Mouse (Mus musculus) CH12.LX (cell line): ENCODE measurements around the gene Kif13a. TPM values are rescaled to one million over a fixed set of nuclear protein-coding genes. Genes with fewer than 3 reads are reported as not detected.

ENCODE experiments used
- DNase-seq: peaks from one replicate; pipeline ENCODE4 v3.0.0-alpha.2; 2013; ENCODE audit errors: extremely low read depth
- H3K27ac ChIP-seq: 2 replicates; pipeline ENCODE4 v1.5.1; 2012; ENCODE audit warnings: low read depth, mild to moderate bottlenecking, control low read depth, moderate library complexity; ENCODE audit not compliant: insufficient read depth
- H3K27me3 ChIP-seq: replicated peaks from 2 replicates; pipeline ENCODE3; 2012; ENCODE audit warnings: inconsistent platforms
- H3K36me3 ChIP-seq, 2 experiments: replicated peaks in 1 of 2; 2 replicates each; pipeline versions ENCODE3 to v1.6.1; 2012; ENCODE audit warnings: inconsistent platforms in 1 of 2, low read length in 1 of 2, mild to moderate bottlenecking in 1 of 2, mixed read lengths in 1 of 2, moderate library complexity in 1 of 2; ENCODE audit not compliant: control insufficient read depth in 1 of 2, insufficient read depth in 1 of 2
- H3K4me1 ChIP-seq, 2 experiments: 2 replicates each; pipeline ENCODE4 v1.6.1; 2012; ENCODE audit warnings: inconsistent platforms in 1 of 2, moderate library complexity in 1 of 2; ENCODE audit not compliant: insufficient read depth in 2 of 2, control insufficient read depth in 1 of 2
- H3K4me2 ChIP-seq: 2 replicates; pipeline ENCODE4 v1.6.1; 2012; ENCODE audit warnings: low read depth, mild to moderate bottlenecking, control low read depth; ENCODE audit not compliant: poor library complexity, insufficient read depth, severe bottlenecking
- H3K4me3 ChIP-seq, 3 experiments: fragments of 150-350 bp in 1 of 3; sonication (generic) in 1 of 3; replicated peaks in 1 of 3; 2 replicates each; pipeline versions ENCODE3 to v1.5.1; 2011 to 2012; ENCODE audit warnings: low read depth in 2 of 3, low read length in 2 of 3, mild to moderate bottlenecking in 2 of 3, moderate library complexity in 2 of 3, control low read depth in 1 of 3, improper control_type of control experiment in 1 of 3, inconsistent platforms in 1 of 3, mixed read lengths in 1 of 3; ENCODE audit not compliant: poor library complexity in 1 of 3
- H3K79me2 ChIP-seq: replicated peaks from 2 replicates; pipeline ENCODE4 v1.6.1; 2012; ENCODE audit warnings: mild to moderate bottlenecking, moderate library complexity; ENCODE audit not compliant: control insufficient read depth, poor library complexity, insufficient read depth, severe bottlenecking; ENCODE audit errors: extremely low read depth
- H3K9ac ChIP-seq: 2 replicates; pipeline ENCODE4 v1.6.1; 2012; ENCODE audit warnings: low read depth, mild to moderate bottlenecking, control low read depth, moderate library complexity; ENCODE audit not compliant: insufficient read depth
- H3K9me3 ChIP-seq: replicated peaks from 2 replicates; pipeline ENCODE3; 2012; ENCODE audit warnings: low read length, inconsistent platforms, mixed read lengths
- BHLHE40 ChIP-seq: IDR thresholded peaks from 2 replicates; pipeline ENCODE4 v1.6.1; 2011; ENCODE audit warnings: mild to moderate bottlenecking, low read depth, low read length, improper control_type of control experiment
- CHD1 ChIP-seq: IDR thresholded peaks from 2 replicates; pipeline ENCODE4 v1.6.1; 2012; ENCODE audit warnings: low read depth, low read length, improper control_type of control experiment, inconsistent platforms
- CHD2 ChIP-seq: IDR thresholded peaks from 2 replicates; pipeline ENCODE4 v1.6.1; 2011; ENCODE audit warnings: low read length, improper control_type of control experiment
- CTCF ChIP-seq, 2 experiments: IDR thresholded peaks in 1 of 2; conservative IDR thresholded peaks in 1 of 2; 2 replicates each; pipeline ENCODE4 v1.5.1; 2011 to 2012; ENCODE audit warnings: low read depth in 2 of 2, low read length in 2 of 2, improper control_type of control experiment in 1 of 2, inconsistent platforms in 1 of 2, mild to moderate bottlenecking in 1 of 2, moderate library complexity in 1 of 2
- EP300 ChIP-seq: IDR thresholded peaks from 2 replicates; pipeline ENCODE4 v1.6.1; 2011; ENCODE audit warnings: low read length, improper control_type of control experiment
- GABPA ChIP-seq: IDR thresholded peaks from 2 replicates; pipeline ENCODE4 v1.6.1; 2012; ENCODE audit warnings: low read depth, low read length, improper control_type of control experiment, inconsistent platforms; ENCODE audit not compliant: insufficient replicate concordance
- HCFC1 ChIP-seq: IDR thresholded peaks from 2 replicates; pipeline ENCODE4 v1.6.1; 2012; ENCODE audit warnings: low read depth, mild to moderate bottlenecking, inconsistent platforms, low read length, improper control_type of control experiment
- IRF4 ChIP-seq: IDR thresholded peaks from 2 replicates; pipeline ENCODE4 v1.6.1; 2014; ENCODE audit warnings: low read depth, mild to moderate bottlenecking, inconsistent platforms, low read length, improper control_type of control experiment
- JUN ChIP-seq: IDR thresholded peaks from 2 replicates; pipeline ENCODE4 v1.6.1; 2011; ENCODE audit warnings: low read depth, mild to moderate bottlenecking, low read length, improper control_type of control experiment, moderate library complexity; ENCODE audit not compliant: insufficient read depth
- MAZ ChIP-seq: IDR thresholded peaks from 2 replicates; pipeline ENCODE4 v1.6.1; 2012; ENCODE audit warnings: low read depth, mild to moderate bottlenecking, inconsistent platforms, low read length, improper control_type of control experiment, moderate library complexity
- MXI1 ChIP-seq: IDR thresholded peaks from 2 replicates; pipeline ENCODE4 v1.6.1; 2011; ENCODE audit warnings: mild to moderate bottlenecking, low read depth, low read length, improper control_type of control experiment
- POLR2AphosphoS2 ChIP-seq: IDR thresholded peaks from 2 replicates; pipeline ENCODE4 v1.6.1; 2011; ENCODE audit warnings: low read depth, low read length, improper control_type of control experiment
- TBP ChIP-seq: conservative IDR thresholded peaks from 2 replicates; pipeline ENCODE4 v1.6.1; 2011; ENCODE audit warnings: low read depth, low read length, improper control_type of control experiment
- USF1 ChIP-seq: IDR thresholded peaks from 2 replicates; pipeline ENCODE4 v1.6.1; 2014; ENCODE audit warnings: low read depth, mild to moderate bottlenecking, inconsistent platforms, low read length, improper control_type of control experiment
- ZC3H11A ChIP-seq: IDR thresholded peaks from 2 replicates; pipeline ENCODE4 v1.6.1; 2012; ENCODE audit warnings: low read depth, mild to moderate bottlenecking, inconsistent platforms, low read length, improper control_type of control experiment
- ZKSCAN1 ChIP-seq: IDR thresholded peaks from 2 replicates; pipeline ENCODE4 v1.6.1; 2012; ENCODE audit warnings: low read depth, inconsistent platforms, low read length, improper control_type of control experiment, borderline replicate concordance
- ZMIZ1 ChIP-seq: IDR thresholded peaks from 2 replicates; pipeline ENCODE4 v1.6.1; 2012; ENCODE audit warnings: low read depth, mild to moderate bottlenecking, inconsistent platforms, low read length, improper control_type of control experiment
- dilution Hi-C: fragments of 300-500 bp; cut with MboI; formaldehyde crosslinking; loops from 2 replicates; pipeline ENCODE4 v1.14.3; 2020; ENCODE audit warnings: low sequenced_read_pairs; ENCODE audit not compliant: extremely low pct_unique_long_range_greater_than_20kb, extremely low pct_ligation_motif_present
- in situ Hi-C: fragments of 300-500 bp; cut with MboI; formaldehyde crosslinking; loops from 3 replicates; pipeline ENCODE4 v1.14.3; 2019; ENCODE audit warnings: low sequenced_read_pairs, low pct_ligation_motif_present, low pct_unique_long_range_greater_than_20kb, mixed read lengths
- polyA plus RNA-seq: library from polyadenylated mRNA; unstranded; fragments of >175 nt; gene quantifications from 2 replicates; pipeline ENCODE4 v1.2.1, GENCODE M21; 2012; ENCODE audit warnings: low read depth; ENCODE audit not compliant: insufficient read length
- total RNA-seq, 2 experiments: library from RNA; depleted of rRNA; stranded (reverse); fragments of 300-350 nt in 1 of 2; fragments of >200 nt in 1 of 2; gene quantifications; 2 replicates each; pipeline ENCODE4 v1.2.3; 2012 to 2014

Kif13a gene
- total and polyA plus RNA-seq, 3 experiments, result not detected

DNA sequence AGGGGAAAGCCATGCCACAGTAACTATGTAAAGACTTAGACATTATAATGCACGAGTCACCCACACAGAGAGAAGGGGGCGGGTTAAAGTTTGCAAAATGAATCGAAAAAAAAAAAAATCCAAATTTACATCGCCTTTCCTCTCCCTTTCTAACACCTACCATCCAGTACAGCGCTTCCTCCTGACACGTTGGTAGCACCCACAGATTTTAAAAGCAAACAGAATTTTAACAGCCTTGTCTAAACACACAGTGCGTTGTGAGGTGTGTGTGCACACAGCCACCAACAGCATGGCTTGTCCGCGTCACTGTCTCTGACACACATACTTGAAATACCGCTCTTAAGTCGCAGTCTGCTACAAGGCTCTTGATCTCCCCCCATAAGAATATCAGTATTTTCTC is 94.3 kb downstream of the Kif13a start:
- Histone ChIP-seq H3K27ac (no peak overlapping the region), H3K4me2 (no peak overlapping the region), H3K9me3 (peaks cover 6% of the 10 kb centered on the region), H3K9ac (no peak overlapping the region), H3K4me3 (no peak overlapping the region), H3K4me1 (no peaks in the 10 kb centered on the region; a peak in 1 of 4 replicates), H3K36me3 (no peaks in the 10 kb centered on the region), H3K27me3 (no peaks in the 10 kb centered on the region), H3K79me2 (no peaks in the 10 kb centered on the region)
- no peak for DNase-seq
- dilution Hi-C loops (no loop called here), in situ Hi-C loops (no loop called here)
- no peak for TF ChIP-seq MAZ
- no peak for TF ChIP-seq CHD2
- no peak for TF ChIP-seq EP300
- no peak for TF ChIP-seq ZMIZ1
- TF ChIP-seq HCFC1, result no peak
- no peak for TF ChIP-seq JUN
- no peak for TF ChIP-seq GABPA
- TF ChIP-seq MXI1, result no peak
- TF ChIP-seq BHLHE40, result no peak
- TF ChIP-seq POLR2AphosphoS2, result no peak
- no peak for TF ChIP-seq ZC3H11A
- TF ChIP-seq CHD1, result no peak
- no peak for TF ChIP-seq TBP

GRCm38 (mm10) chr13:46834805-46835204 is 94.9 kb downstream of the Kif13a start:
- Histone ChIP-seq H3K9me3 (peaks cover 7% of the 10 kb centered on the region), H3K27me3 (no peaks in the 10 kb centered on the region), H3K9ac (no peak overlapping the region), H3K4me3 (no peak overlapping the region), H3K79me2 (no peaks in the 10 kb centered on the region), H3K4me1 (no peaks in the 10 kb centered on the region; a peak in 1 of 4 replicates), H3K27ac (no peak overlapping the region), H3K4me2 (no peak overlapping the region), H3K36me3 (no peaks in the 10 kb centered on the region)
- TF ChIP-seq ZKSCAN1 (no peak), CTCF (conservative IDR thresholded peaks at IDR 0.05 in 1 of 2, IDR thresholded peaks at IDR 0.05 in 1 of 2; ENCODE audit: low read depth in 2 of 2, low read length in 2 of 2) (peak; percentile 14 to 15; a peak in 1 of 4 replicates), IRF4 (no peak), CHD1 (no peak), CHD2 (no peak), USF1 (no peak)
- in situ Hi-C loops, result no loop called here
- dilution Hi-C loops, result no loop called here
- DNase-seq, result no peak
